Mouse (Mus musculus): ENCODE results near the gene As3mt. TPM values are rescaled to one million over a fixed set of nuclear protein-coding genes. Genes with fewer than 3 reads are reported as not detected.
A peak's percentile ranks its signal among the peaks of the same experiment; 100 is the strongest.

As3mt gene
- total and polyA plus RNA-seq, 3 experiments: 30.7 to 52.1 (median 43.3) TPM

DNA sequence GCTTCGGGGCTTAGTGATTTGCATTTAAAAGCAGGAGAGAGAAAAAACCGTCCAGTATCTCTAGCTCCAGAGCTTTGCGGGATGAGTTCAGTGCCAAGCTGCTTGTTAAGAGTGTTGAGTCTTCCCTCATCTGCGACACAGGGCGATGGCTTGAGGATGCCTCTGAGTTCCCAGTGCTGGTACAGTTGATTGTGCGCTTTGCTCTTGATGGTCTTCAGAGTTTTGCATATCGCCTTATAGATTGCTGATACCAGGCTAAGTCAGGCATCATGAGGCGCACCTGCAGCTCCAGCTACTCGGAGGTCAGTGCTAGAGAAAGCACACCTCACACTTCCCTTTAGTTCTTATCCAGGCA lies 57.5 kb downstream of the As3mt start:
- DNase-seq (ENCODE audit: extremely low read depth): no peak
- Histone ChIP-seq H3K9ac (ENCODE audit: insufficient read depth, low read depth) (no peak overlapping the region), H3K4me1 (ENCODE audit: control insufficient read depth in 1 of 2, insufficient read depth in 2 of 2) (peaks cover 18 to 19% of the 10 kb centered on the region in 2 experiments), H3K27me3 (replicated peaks) (no peaks in the 10 kb centered on the region), H3K36me3 (replicated peaks in 1 of 2; ENCODE audit: control insufficient read depth in 1 of 2, insufficient read depth in 1 of 2, low read length in 1 of 2) (peaks cover 0 to 1% of the 10 kb centered on the region in 2 experiments), H3K4me2 (ENCODE audit: insufficient read depth, low read depth, poor library complexity, severe bottlenecking) (peak overlapping the region; percentile 30; the same call in 1 of the 2 replicates), H3K79me2 (replicated peaks; ENCODE audit: control insufficient read depth, extremely low read depth, insufficient read depth, poor library complexity, severe bottlenecking) (no peaks in the 10 kb centered on the region), H3K9me3 (replicated peaks; ENCODE audit: low read length) (no peaks in the 10 kb centered on the region), H3K27ac (ENCODE audit: insufficient read depth, low read depth) (no peak overlapping the region), H3K4me3 (replicated peaks in 1 of 3; ENCODE audit: low read depth in 2 of 3, low read length in 2 of 3, poor library complexity in 1 of 3) (no peak overlapping the region)
- TF ChIP-seq ZC3H11A (IDR thresholded peaks at IDR 0.05; ENCODE audit: low read depth, low read length) (no peak), CTCF (conservative IDR thresholded peaks at IDR 0.05 in 1 of 2, IDR thresholded peaks at IDR 0.05 in 1 of 2; ENCODE audit: low read depth in 2 of 2, low read length in 2 of 2) (no peak), ETS1 (conservative IDR thresholded peaks at IDR 0.05; ENCODE audit: low read depth, low read length) (no peak), ZMIZ1 (IDR thresholded peaks at IDR 0.05; ENCODE audit: low read depth, low read length) (no peak), GABPA (IDR thresholded peaks at IDR 0.05; ENCODE audit: insufficient replicate concordance, low read depth, low read length) (no peak), MXI1 (IDR thresholded peaks at IDR 0.05; ENCODE audit: low read depth, low read length) (no peak), POLR2AphosphoS2 (IDR thresholded peaks at IDR 0.05; ENCODE audit: low read depth, low read length) (no peak), TBP (conservative IDR thresholded peaks at IDR 0.05; ENCODE audit: low read depth, low read length) (no peak), ELF1 (IDR thresholded peaks at IDR 0.05; ENCODE audit: low read depth, low read length) (no peak), PAX5 (IDR thresholded peaks at IDR 0.05; ENCODE audit: low read length) (no peak), SMC3 (IDR thresholded peaks at IDR 0.05; ENCODE audit: low read depth, low read length) (no peak), KAT2A (IDR thresholded peaks at IDR 0.05; ENCODE audit: insufficient replicate concordance, low read length) (no peak), JUND (conservative IDR thresholded peaks at IDR 0.05; ENCODE audit: low read depth, low read length) (no peak), RCOR1 (conservative IDR thresholded peaks at IDR 0.05; ENCODE audit: low read depth, low read length) (no peak), EP300 (IDR thresholded peaks at IDR 0.05; ENCODE audit: low read length) (no peak), RAD21 (IDR thresholded peaks at IDR 0.05; ENCODE audit: low read depth, low read length) (no peak), MAZ (IDR thresholded peaks at IDR 0.05; ENCODE audit: low read depth, low read length) (no peak)
- in situ Hi-C loops (cut with MboI; ENCODE audit: low pct_ligation_motif_present, low pct_unique_long_range_greater_than_20kb, low sequenced_read_pairs): loop anchor here (5.0 to 10.0 kb wide), 2 partner anchors 108 to 220 kb away; no protein-coding TSS in a partner anchor
- dilution Hi-C loops (cut with MboI; ENCODE audit: extremely low pct_ligation_motif_present, extremely low pct_unique_long_range_greater_than_20kb, low sequenced_read_pairs): no loop called here

DNA sequence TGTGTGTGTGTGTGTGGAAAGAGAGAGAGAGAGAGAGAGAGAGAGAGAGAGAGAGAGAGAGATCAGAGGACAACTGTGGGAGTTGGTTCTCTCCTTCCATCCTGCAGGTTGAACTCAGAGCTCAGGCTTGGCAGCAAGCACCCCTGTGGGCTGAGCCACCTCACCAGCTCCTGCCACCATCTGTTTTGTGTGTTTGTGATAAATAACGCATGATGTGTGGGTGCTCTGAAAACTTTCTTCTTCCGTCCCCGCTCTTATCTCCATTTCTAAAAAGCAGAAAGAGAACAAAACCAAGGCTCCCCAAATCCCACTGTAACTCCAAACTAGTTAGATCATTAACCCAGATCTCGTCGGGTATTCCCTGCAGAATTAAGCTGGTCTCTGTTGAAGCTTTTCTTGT lies 58.9 kb downstream of the As3mt start:
- dilution Hi-C loops (cut with MboI; ENCODE audit: extremely low pct_ligation_motif_present, extremely low pct_unique_long_range_greater_than_20kb, low sequenced_read_pairs): no loop called here
- H3K9ac ChIP-seq (ENCODE audit: insufficient read depth, low read depth): no peak overlapping the region
- no peak for DNase-seq (ENCODE audit: extremely low read depth)
- no peak overlapping the region for H3K4me3 ChIP-seq (replicated peaks in 1 of 3; ENCODE audit: low read depth in 2 of 3, low read length in 2 of 3, poor library complexity in 1 of 3)
- H3K27ac ChIP-seq (ENCODE audit: insufficient read depth, low read depth): no peak overlapping the region
- H3K27me3 ChIP-seq (replicated peaks): no peaks in the 10 kb centered on the region
- TF ChIP-seq RCOR1 (conservative IDR thresholded peaks at IDR 0.05; ENCODE audit: low read depth, low read length): no peak
- TF ChIP-seq JUND (conservative IDR thresholded peaks at IDR 0.05; ENCODE audit: low read depth, low read length): no peak
- TF ChIP-seq MXI1 (IDR thresholded peaks at IDR 0.05; ENCODE audit: low read depth, low read length): no peak
- TF ChIP-seq NRF1 (IDR thresholded peaks at IDR 0.05; ENCODE audit: low read depth, low read length): no peak
- no peak for TF ChIP-seq MAX (IDR thresholded peaks at IDR 0.05; ENCODE audit: low read length)
- no peak for TF ChIP-seq CHD1 (IDR thresholded peaks at IDR 0.05; ENCODE audit: low read depth, low read length)
- no peak for TF ChIP-seq MAFK (IDR thresholded peaks at IDR 0.05; ENCODE audit: insufficient replicate concordance, low read length)
- no peak for TF ChIP-seq USF1 (IDR thresholded peaks at IDR 0.05; ENCODE audit: low read depth, low read length)
- no peak for TF ChIP-seq MYC (IDR thresholded peaks at IDR 0.05; ENCODE audit: low read depth, low read length)
- TF ChIP-seq POLR2A (IDR thresholded peaks at IDR 0.05; ENCODE audit: low read depth, low read length): no peak
- no peak for TF ChIP-seq ZC3H11A (IDR thresholded peaks at IDR 0.05; ENCODE audit: low read depth, low read length)
- TF ChIP-seq UBTF (IDR thresholded peaks at IDR 0.05; ENCODE audit: low read depth, low read length): no peak
- TF ChIP-seq ZMIZ1 (IDR thresholded peaks at IDR 0.05; ENCODE audit: low read depth, low read length): no peak
- TF ChIP-seq MEF2A (IDR thresholded peaks at IDR 0.05; ENCODE audit: borderline replicate concordance, low read depth, low read length): no peak
- TF ChIP-seq GABPA (IDR thresholded peaks at IDR 0.05; ENCODE audit: insufficient replicate concordance, low read depth, low read length): no peak
- H3K79me2 ChIP-seq (replicated peaks; ENCODE audit: control insufficient read depth, extremely low read depth, insufficient read depth, poor library complexity, severe bottlenecking): no peaks in the 10 kb centered on the region
- H3K9me3 ChIP-seq (replicated peaks; ENCODE audit: low read length): no peaks in the 10 kb centered on the region
- H3K36me3 ChIP-seq (replicated peaks in 1 of 2; ENCODE audit: control insufficient read depth in 1 of 2, insufficient read depth in 1 of 2, low read length in 1 of 2): peaks cover 0 to 1% of the 10 kb centered on the region in 2 experiments
- H3K4me2 ChIP-seq (ENCODE audit: insufficient read depth, low read depth, poor library complexity, severe bottlenecking): no peak overlapping the region
- peaks cover 18 to 19% of the 10 kb centered on the region in 2 experiments for H3K4me1 ChIP-seq (ENCODE audit: control insufficient read depth in 1 of 2, insufficient read depth in 2 of 2)
- in situ Hi-C loops (cut with MboI; ENCODE audit: low pct_ligation_motif_present, low pct_unique_long_range_greater_than_20kb, low sequenced_read_pairs): loop anchor here (10.0 kb wide), 1 partner anchor 219 kb away; no protein-coding TSS in a partner anchor
